Mouse (Mus musculus) midbrain, embryonic 14.5 days (tissue): Measurements from ENCODE around the gene Zfp991. TPM values are rescaled to one million over a fixed set of nuclear protein-coding genes. Genes with fewer than 3 reads are reported as not detected.
A peak's percentile ranks its signal among the peaks of the same experiment; 100 is the strongest.
"Not testable (repeated sequence)": the region's sequence is repeated elsewhere in the genome, so short reads cannot be mapped to it uniquely, and the experiment has no call there.

Experiments used
- ATAC-seq: fragments of 200-750 bp; cut with Nextera tagmentation; 2 replicates; pipeline ENCODE4 v1.8.0; 2017; ENCODE audit warnings: moderate number of reproducible peaks, moderate library complexity; ENCODE audit not compliant: low FRiP score, low TSS enrichment
- DNase-seq: peaks from one replicate; pipeline ENCODE4 v3.0.0-alpha.2; 2015
- H3K27ac ChIP-seq: fragments of 300-500 bp; sonication (generic); replicated peaks from 2 replicates; pipeline ENCODE4 v1.5.1; 2014; ENCODE audit warnings: mild to moderate bottlenecking, low read depth, low read length, moderate library complexity
- H3K27me3 ChIP-seq: fragments of 300-500 bp; sonication (generic); 2 replicates; pipeline ENCODE4 v1.6.1; 2014; ENCODE audit warnings: low read length, control low read depth, mixed read lengths; ENCODE audit not compliant: control insufficient read depth, insufficient read depth
- H3K36me3 ChIP-seq: fragments of 300-500 bp; sonication (generic); 2 replicates; pipeline ENCODE4 v1.6.1; 2014; ENCODE audit warnings: low read length, control low read depth; ENCODE audit not compliant: control insufficient read depth, insufficient read depth
- H3K4me1 ChIP-seq: fragments of 300-500 bp; sonication (generic); 2 replicates; pipeline ENCODE4 v1.6.1; 2014; ENCODE audit warnings: mild to moderate bottlenecking, antibody characterized with exemption, low read length, control low read depth; ENCODE audit not compliant: control insufficient read depth, insufficient read depth
- H3K4me2 ChIP-seq: fragments of 300-500 bp; sonication (generic); 2 replicates; pipeline ENCODE4 v1.6.1; 2014; ENCODE audit warnings: mild to moderate bottlenecking, low read length, moderate library complexity
- H3K4me3 ChIP-seq: fragments of 300-500 bp; sonication (generic); replicated peaks from 2 replicates; pipeline ENCODE4 v1.5.1; 2014; ENCODE audit warnings: low read depth, low read length
- H3K9ac ChIP-seq: fragments of 300-500 bp; sonication (generic); replicated peaks from 2 replicates; pipeline ENCODE4 v1.6.1; 2014; ENCODE audit warnings: mild to moderate bottlenecking, low read length, moderate library complexity
- H3K9me3 ChIP-seq: fragments of 300-500 bp; sonication (generic); 2 replicates; pipeline ENCODE4 v1.6.1; 2016; ENCODE audit warnings: low read length, control low read depth, mixed read lengths; ENCODE audit not compliant: control insufficient read depth
- WGBS: fragments of 180-500 bp; shearing (Covaris S2); extraction: QIAGEN DNeasy Blood & Tissue Kit; methylation state at CpG from one replicate; pipeline ENCODE4 v1.1.7; 2014; 5-methylcytosine and 5-hydroxymethylcytosine counted together
- polyA plus RNA-seq: library from polyadenylated mRNA; unstranded; fragments of >200 nt; fragmentation: Nextera tagmentation; extraction: Ambion mirVana; gene quantifications from 2 replicates; pipeline ENCODE4 v1.2.1, GENCODE M21; 2014

Gene Zfp991
- polyA plus RNA-seq, 1 experiment from 2014 or later, result 6.3 TPM

GRCm38 (mm10) chr4:147125326-147125725 is 6.5 kb upstream of the Zfp991 start:
- peak; percentile 1 for DNase-seq
- WGBS, result 19% methylated on average over 4 of the region's 4 CpGs

DNA sequence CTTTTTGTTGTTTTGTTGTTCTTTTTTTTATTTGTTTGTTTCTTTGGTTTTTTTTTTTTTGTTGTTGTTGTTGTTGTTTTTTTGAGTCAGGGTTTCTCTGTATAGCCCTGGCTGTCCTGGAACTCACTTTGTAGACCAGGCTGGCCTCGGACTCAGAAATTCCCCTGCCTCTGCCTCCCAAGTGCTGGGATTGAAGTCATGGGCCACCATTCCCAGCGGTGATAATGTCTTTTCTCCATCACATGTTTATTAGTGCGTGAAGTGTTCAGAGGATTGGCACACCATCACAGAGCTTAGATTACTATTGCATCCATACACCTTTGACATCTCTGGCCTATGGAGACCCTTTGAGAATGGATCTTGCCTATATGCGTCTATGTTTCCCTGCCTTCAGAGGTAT is 6.0 kb upstream of the Zfp991 start:
- not testable (repeated sequence) for DNase-seq, H3K4me1 ChIP-seq, H3K4me2 ChIP-seq, H3K9ac ChIP-seq, H3K27me3 ChIP-seq, ATAC-seq, H3K27ac ChIP-seq, H3K4me3 ChIP-seq, H3K36me3 ChIP-seq
- WGBS, result 87% methylated on average over 4 of the region's 4 CpGs
- H3K9me3 ChIP-seq, result peaks cover 39% of the 10 kb centered on the region

More at GRCm38 (mm10) chr4:147125326-147125725, 6.5 kb upstream of the Zfp991 start:
- Histone ChIP-seq H3K9ac (peak overlapping the region; percentile 86; the same call in 1 of the 2 replicates), H3K9me3 (peaks cover 39% of the 10 kb centered on the region), H3K4me3 (peak overlapping the region; percentile 57), H3K4me2 (peak overlapping the region; percentile 68)
- ATAC-seq, H3K27ac ChIP-seq, H3K36me3 ChIP-seq, H3K4me1 ChIP-seq, H3K27me3 ChIP-seq: not testable (repeated sequence)

- not testable (repeated sequence) for ATAC-seq, DNase-seq, H3K4me2 ChIP-seq, H3K27me3 ChIP-seq, H3K27ac ChIP-seq, H3K4me1 ChIP-seq, H3K9ac ChIP-seq, H3K4me3 ChIP-seq, H3K36me3 ChIP-seq
- WGBS, result 72% methylated on average over 2 of the region's 2 CpGs
- H3K9me3 ChIP-seq, result peaks cover 39% of the 10 kb centered on the region
These were observed 5.4 kb upstream of the Zfp991 start for GRCm38 (mm10) chr4:147126435-147126834.

DNA sequence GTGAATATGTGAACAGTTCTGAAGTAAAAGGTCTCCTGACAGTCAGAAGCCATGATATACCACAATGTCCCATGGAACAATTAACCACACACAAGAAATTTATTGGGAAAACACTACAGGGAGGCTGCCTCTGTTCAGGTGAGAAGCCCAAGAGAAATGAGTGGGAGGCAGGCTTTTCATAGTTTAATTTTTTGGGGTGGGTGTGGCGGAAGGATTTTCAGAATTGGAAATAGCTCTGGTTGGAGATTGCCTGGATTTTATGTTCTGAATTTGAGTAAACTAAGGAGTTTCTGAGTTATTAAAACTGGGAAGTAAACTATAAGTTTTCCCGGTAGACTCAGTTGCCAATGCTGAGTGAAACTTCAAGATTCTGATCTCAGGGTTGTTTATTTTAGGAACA is 4.7 kb upstream of the Zfp991 start:
- not testable (repeated sequence) for DNase-seq
- 86% methylated on average over 2 of the region's 2 CpGs for WGBS

GRCm38 (mm10) chr4:147128152-147128551 is 3.7 kb upstream of the Zfp991 start:
- not testable (repeated sequence) for H3K4me1 ChIP-seq, ATAC-seq, DNase-seq, H3K4me3 ChIP-seq, H3K27ac ChIP-seq, H3K4me2 ChIP-seq, H3K9ac ChIP-seq, H3K27me3 ChIP-seq, H3K36me3 ChIP-seq
- peaks cover 30% of the 10 kb centered on the region for H3K9me3 ChIP-seq

More for the DNA sequence above, 4.7 kb upstream of the Zfp991 start:
- H3K9ac ChIP-seq, H3K27me3 ChIP-seq, H3K36me3 ChIP-seq, H3K4me2 ChIP-seq, H3K27ac ChIP-seq, ATAC-seq, H3K4me1 ChIP-seq, H3K4me3 ChIP-seq: not testable (repeated sequence)
- peaks cover 39% of the 10 kb centered on the region for H3K9me3 ChIP-seq

DNA sequence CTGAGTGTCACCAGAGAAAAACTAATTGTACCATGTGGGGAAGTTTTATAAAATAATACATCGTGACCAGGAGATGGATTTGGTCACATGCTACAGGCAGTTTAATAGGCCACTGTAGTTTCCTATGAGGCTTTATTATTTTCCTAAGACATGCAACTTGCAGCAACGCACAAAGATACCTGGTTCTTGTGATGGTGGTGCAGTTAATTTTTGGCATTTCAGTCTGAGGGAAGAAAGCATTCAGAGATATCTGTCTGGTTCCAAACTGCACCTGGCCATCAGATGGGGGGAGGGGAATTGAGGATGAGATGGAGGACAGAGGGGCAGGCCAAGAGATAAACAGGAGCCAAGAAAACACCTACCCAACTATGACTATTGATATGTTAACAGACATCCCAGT is 1.8 kb downstream of the Zfp991 start:
- 57% methylated on average over 2 of the region's 2 CpGs for WGBS
- not testable (repeated sequence) for H3K27me3 ChIP-seq, ATAC-seq, H3K36me3 ChIP-seq, H3K27ac ChIP-seq, H3K4me1 ChIP-seq, H3K9me3 ChIP-seq, DNase-seq, H3K4me3 ChIP-seq, H3K9ac ChIP-seq, H3K4me2 ChIP-seq

DNA sequence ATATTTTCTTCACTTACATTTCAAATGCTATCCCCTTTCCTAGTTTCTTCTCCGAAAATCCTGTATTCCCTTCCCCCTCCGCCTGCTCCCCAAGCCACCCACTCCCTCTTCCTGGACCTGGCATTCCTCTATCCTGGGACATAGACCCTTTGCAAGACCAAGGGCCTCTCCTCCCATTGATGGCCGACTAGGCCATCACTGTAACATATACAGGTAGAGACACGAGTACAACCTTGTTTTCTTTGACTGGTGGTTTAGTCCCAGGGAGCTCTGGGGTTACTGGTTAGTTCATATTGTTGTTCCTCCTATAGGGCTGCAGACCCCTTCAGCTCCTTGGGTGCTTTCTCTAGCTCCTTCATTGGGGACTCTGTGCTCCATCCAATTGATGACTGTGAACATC is 9.9 kb downstream of the Zfp991 start:
- WGBS, result 78% methylated on average over 4 of the region's 4 CpGs
- DNase-seq, H3K27ac ChIP-seq: not testable (repeated sequence)

DNA sequence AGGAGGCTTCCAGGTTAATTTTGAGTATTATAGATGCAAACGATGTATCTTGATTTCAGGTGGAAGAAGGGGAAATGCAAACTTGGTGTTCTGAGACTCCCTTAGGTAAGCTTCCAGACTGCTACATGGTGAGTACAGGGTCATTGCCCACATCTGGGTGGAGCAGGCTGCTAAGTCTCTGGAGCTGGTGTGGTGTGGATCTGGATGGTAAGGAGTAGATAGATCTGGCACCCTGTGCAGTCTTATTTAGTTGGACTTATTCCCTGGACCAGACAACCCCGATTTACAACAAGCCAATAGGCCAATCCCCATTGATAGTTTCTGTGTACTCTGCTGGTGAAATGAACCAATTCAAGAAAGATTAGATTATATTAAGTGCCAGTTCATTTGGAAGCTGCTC is 33.4 kb downstream of the Zfp991 start:
- 91% methylated on average over 2 of the region's 2 CpGs for WGBS

More for the DNA sequence above, 9.9 kb downstream of the Zfp991 start:
- H3K27me3 ChIP-seq, H3K9me3 ChIP-seq, H3K36me3 ChIP-seq, H3K4me2 ChIP-seq, H3K9ac ChIP-seq, H3K4me3 ChIP-seq, H3K4me1 ChIP-seq: not testable (repeated sequence)
- peak; percentile 73; the same call in 1 of the 2 replicates for ATAC-seq

DNA sequence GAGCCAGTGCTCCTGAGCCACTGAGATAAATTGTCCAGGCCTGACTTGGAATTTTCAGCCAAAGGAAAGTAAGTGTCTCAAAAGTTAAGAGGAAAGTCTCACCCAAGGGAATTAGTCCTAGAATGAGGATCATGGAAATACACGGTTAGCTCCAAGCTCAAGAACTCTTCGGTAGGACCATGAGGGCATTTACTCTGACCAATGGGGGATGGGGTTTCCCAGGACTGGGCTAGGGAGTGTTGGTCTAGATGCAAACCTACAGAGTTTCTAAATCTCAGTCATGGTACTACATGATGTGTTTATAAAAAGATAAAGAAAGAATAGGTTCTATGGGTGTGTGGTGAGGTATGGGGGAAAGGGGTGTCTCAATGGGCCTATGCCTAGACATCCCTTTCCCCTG is 38.7 kb downstream of the Zfp991 start:
- not testable (repeated sequence) for DNase-seq, H3K4me2 ChIP-seq, H3K4me1 ChIP-seq, ATAC-seq, H3K9ac ChIP-seq, H3K27me3 ChIP-seq, H3K36me3 ChIP-seq, H3K4me3 ChIP-seq, H3K27ac ChIP-seq, H3K9me3 ChIP-seq
- 95% methylated on average over 2 of the region's 2 CpGs for WGBS

More for the DNA sequence above, 33.4 kb downstream of the Zfp991 start:
- H3K4me3 ChIP-seq, H3K27me3 ChIP-seq, H3K4me2 ChIP-seq, H3K27ac ChIP-seq, H3K9ac ChIP-seq, H3K9me3 ChIP-seq, H3K36me3 ChIP-seq, DNase-seq, H3K4me1 ChIP-seq: not testable (repeated sequence)
- 0 out of 2 replicates have a peak, but pooled peaks have one; percentile 60 for ATAC-seq
